Mouse (Mus musculus) brain, adult 2 months (tissue): ENCODE measurements around the gene Fam3b.
A peak's percentile ranks its signal among the peaks of the same experiment; 100 is the strongest.

Source experiments
- DNase-seq: peaks from one replicate; pipeline ENCODE4 v3.0.0; 2011; ENCODE audit warnings: low read depth, low spot score

Fam3b gene

DNA sequence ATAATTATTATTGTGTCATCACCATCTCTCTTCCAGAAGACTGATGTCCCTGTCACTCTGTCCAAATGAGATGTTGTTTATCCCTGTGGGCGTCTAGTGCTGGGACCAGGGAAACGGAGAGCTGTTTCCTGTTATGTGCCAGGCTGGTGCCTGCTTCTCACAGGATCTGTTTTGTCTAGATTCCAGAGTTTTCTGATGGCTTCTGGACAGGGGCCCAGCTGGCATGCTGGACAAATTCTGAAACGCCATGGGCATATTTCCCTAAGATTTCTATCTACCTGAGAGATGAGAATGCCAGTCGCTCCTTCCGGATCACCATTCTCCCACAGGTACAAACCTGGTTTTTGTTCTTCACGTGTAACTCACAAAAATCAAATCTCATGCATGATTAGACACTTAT lies 92.9 kb downstream of the Fam3b start:
- peak; percentile 24 for DNase-seq
